ENCODE assay signal across 12 mouse cellular contexts in genomic region chr15:69588084-69588483, GRCm38 (mm10).
DNase-seq lines count a peak whose midpoint lies in the region; ATAC-seq and TF ChIP-seq lines count a peak whose summit lies in the region.
"Had no signal": no experiment of that assay in that cellular context is flagged by ENCODE, and none has a peak within 500 bp of the region (broad histone marks: within the 10 kb centered on the region; RNA-seq: fewer than 3 reads in every experiment).

No protein-coding gene starts in this region.

- no peak for TF ChIP-seq POLR2A in brain, embryonic 14.5 days (IDR thresholded peaks at IDR 0.05; ENCODE audit: borderline replicate concordance, extremely low read depth, insufficient read depth, insufficient read length, poor library complexity, severe bottlenecking)

- H3K4me1 ChIP-seq in hindbrain, embryonic 12.5 days: peaks cover 10% of the 10 kb centered on the region; the same call in 1 of the 2 replicates
- no peaks in the 10 kb centered on the region; the same call in 1 of the 2 replicates for H3K4me1 ChIP-seq in hindbrain, embryonic 16.5 days (ENCODE audit: control insufficient read depth, insufficient read depth, low read depth, low read length)
- H3K4me1 ChIP-seq in midbrain, embryonic 15.5 days: peaks cover 5% of the 10 kb centered on the region; the same call in 1 of the 2 replicates
- H3K4me1 ChIP-seq: lung, embryonic 15.5 days had no signal

- DNase-seq in brain, embryonic 14.5 days (ENCODE audit: low read depth): peak; percentile 65
- DNase-seq in embryo, embryonic 11 days: peak; percentile 31
- no peak for DNase-seq in cerebellum, adult 11-12 months
- DNase-seq in spleen, postnatal 14 days (ENCODE audit: low spot score in 2 of 2): no peak
- DNase-seq: cerebellum, postnatal 10 days; kidney, postnatal 10 days had no signal

- H3K4me3 ChIP-seq in hindbrain, embryonic 12.5 days: no peak overlapping the region
- no peak overlapping the region for H3K4me3 ChIP-seq in hindbrain, embryonic 16.5 days (ENCODE audit: low read length)
- no peak overlapping the region for H3K4me3 ChIP-seq in midbrain, embryonic 15.5 days
- H3K4me3 ChIP-seq: lung, embryonic 15.5 days had no signal

- H3K9ac ChIP-seq in hindbrain, embryonic 12.5 days: no peak overlapping the region
- H3K9ac ChIP-seq in hindbrain, embryonic 16.5 days (ENCODE audit: low read depth, low read length): no peak overlapping the region
- H3K9ac ChIP-seq in midbrain, embryonic 15.5 days: no peak overlapping the region
- H3K9ac ChIP-seq: lung, embryonic 15.5 days had no signal

- WGBS in hindbrain, embryonic 12.5 days: 46% methylated on average over 5 of the region's 5 CpGs
- 35% methylated on average over 5 of the region's 5 CpGs for WGBS in hindbrain, embryonic 16.5 days
- WGBS in midbrain, embryonic 15.5 days: 16% methylated on average over 5 of the region's 5 CpGs

- no peaks in the 10 kb centered on the region for H3K36me3 ChIP-seq in hindbrain, embryonic 12.5 days
- H3K36me3 ChIP-seq in hindbrain, embryonic 16.5 days (ENCODE audit: control insufficient read depth, insufficient read depth, low read length): no peaks in the 10 kb centered on the region
- H3K36me3 ChIP-seq in midbrain, embryonic 15.5 days (replicated peaks): no peaks in the 10 kb centered on the region
- H3K36me3 ChIP-seq: lung, embryonic 15.5 days had no signal

- no peaks in the 10 kb centered on the region for H3K9me3 ChIP-seq in hindbrain, embryonic 12.5 days (replicated peaks)
- H3K9me3 ChIP-seq in hindbrain, embryonic 16.5 days (ENCODE audit: control insufficient read depth, low read length): no peaks in the 10 kb centered on the region
- no peaks in the 10 kb centered on the region for H3K9me3 ChIP-seq in midbrain, embryonic 15.5 days
- H3K9me3 ChIP-seq: lung, embryonic 15.5 days had no signal

- H3K27ac ChIP-seq in hindbrain, embryonic 12.5 days: no peak overlapping the region
- no peak overlapping the region for H3K27ac ChIP-seq in hindbrain, embryonic 16.5 days (ENCODE audit: low read depth, low read length)
- H3K27ac ChIP-seq in midbrain, embryonic 15.5 days: no peak overlapping the region
- H3K27ac ChIP-seq: lung, embryonic 15.5 days had no signal

- TF ChIP-seq CTCF in brain, embryonic 14.5 days (IDR thresholded peaks at IDR 0.05; ENCODE audit: borderline replicate concordance, extremely low read depth, insufficient read depth, insufficient read length): no peak

- no peaks in the 10 kb centered on the region for H3K27me3 ChIP-seq in hindbrain, embryonic 12.5 days
- H3K27me3 ChIP-seq in hindbrain, embryonic 16.5 days (replicated peaks; ENCODE audit: control insufficient read depth, insufficient read depth, low read length): no peaks in the 10 kb centered on the region
- H3K27me3 ChIP-seq in midbrain, embryonic 15.5 days (replicated peaks): no peaks in the 10 kb centered on the region
- H3K27me3 ChIP-seq: lung, embryonic 15.5 days had no signal

- ATAC-seq in hindbrain, embryonic 12.5 days (ENCODE audit: low FRiP score): peak; percentile 59
- ATAC-seq in hindbrain, embryonic 16.5 days: no peak
- peak; percentile 66; the same call in 1 of the 2 replicates for ATAC-seq in midbrain, embryonic 15.5 days (replicated peaks)
- ATAC-seq: activated CD4-positive, CD25-positive, alpha-beta regulatory T cell, adult 4 months had no signal

- no peak overlapping the region for H3K4me2 ChIP-seq in hindbrain, embryonic 12.5 days (replicated peaks)
- H3K4me2 ChIP-seq in hindbrain, embryonic 16.5 days (ENCODE audit: low read length): no peak overlapping the region
- H3K4me2 ChIP-seq in midbrain, embryonic 15.5 days: no peak overlapping the region
- H3K4me2 ChIP-seq: liver, embryonic 11.5 days; lung, embryonic 15.5 days had no signal

Comparison
In these comparisons a context has a peak if more than half of its experiments do, and no peak if none do; other contexts are left out.
1. DNase-seq: peak in brain, embryonic 14.5 days (single experiment) and embryo, embryonic 11 days (single experiment); none in cerebellum, adult 11-12 months (single experiment) and spleen, postnatal 14 days (0 of 2).